Mouse (Mus musculus): ENCODE data around the gene Cyp26b1.

DNA sequence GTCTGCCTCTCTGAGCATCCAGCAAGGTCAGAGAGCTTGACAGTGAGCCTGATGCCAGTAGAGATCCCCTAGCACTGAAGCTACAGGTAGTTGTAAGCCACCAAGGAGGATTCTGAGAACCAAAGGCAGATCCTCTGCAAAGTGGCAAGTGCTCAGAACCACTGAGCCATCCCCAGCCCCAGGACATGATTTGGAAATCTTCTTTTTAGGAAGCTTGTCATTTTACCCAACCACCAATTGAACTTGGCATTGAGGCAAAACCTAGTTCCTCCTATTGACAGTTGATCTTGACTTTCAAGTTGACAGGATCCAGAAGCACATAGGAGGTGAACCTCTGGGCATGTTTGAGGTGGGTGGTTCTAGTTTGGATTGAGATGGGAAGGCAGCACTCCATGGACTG lies 63.8 kb downstream of the Cyp26b1 start:
- TF ChIP-seq CTCF (IDR thresholded peaks at IDR 0.05; ENCODE audit: borderline replicate concordance, control insufficient read depth, extremely low read depth, insufficient read depth, low read length, poor library complexity) (no peak), POLR2A (IDR thresholded peaks at IDR 0.05; ENCODE audit: control insufficient read depth, extremely low read depth, insufficient read depth, low read length, poor library complexity) (no peak)

All from thymus, adult 2 months (tissue).